Mouse (Mus musculus) c-Kit-positive CD71-positive TER-119-negative erythroid progenitor cells, embryonic 14.5 days (primary cell): ENCODE measurements at regions not wholly inside any gene's neighbourhood (a gene's known extent, or its start where the extent isn't known, plus 50 kb on each side); places are given as distances from the start of the nearest gene placed in this dataset.

ENCODE experiments used
- DNase-seq: peaks from one replicate; pipeline ENCODE4 v3.0.0-alpha.2; 2013; ENCODE audit warnings: low read depth

GRCm38 (mm10) chr3:52929827-52930605, 87.0 kb downstream of the Cog6 start:
- no peak for DNase-seq

DNA sequence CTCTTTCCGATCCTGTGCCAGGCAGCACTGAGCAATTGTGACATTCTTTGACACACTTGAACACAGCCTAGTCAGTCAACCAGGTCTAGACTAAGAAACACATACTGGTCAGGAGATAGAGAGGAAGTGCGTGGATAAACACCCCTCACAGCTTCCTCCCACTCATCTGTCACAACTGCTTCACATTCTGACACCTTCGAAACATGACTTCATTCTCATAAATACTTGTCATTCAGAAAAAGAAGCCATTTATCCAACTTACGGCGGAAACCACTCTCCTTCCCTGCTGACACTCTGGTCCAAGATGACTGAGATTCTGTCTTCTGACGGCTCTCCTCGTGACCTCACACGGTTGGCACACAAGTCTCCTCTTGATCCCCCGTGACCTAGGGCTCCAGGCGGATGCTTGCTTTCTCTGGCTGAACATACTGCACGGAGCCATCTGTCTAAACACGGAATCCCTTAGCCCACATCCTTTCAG, 89.6 kb downstream of the Cog6 start:
- no peak for DNase-seq

DNA sequence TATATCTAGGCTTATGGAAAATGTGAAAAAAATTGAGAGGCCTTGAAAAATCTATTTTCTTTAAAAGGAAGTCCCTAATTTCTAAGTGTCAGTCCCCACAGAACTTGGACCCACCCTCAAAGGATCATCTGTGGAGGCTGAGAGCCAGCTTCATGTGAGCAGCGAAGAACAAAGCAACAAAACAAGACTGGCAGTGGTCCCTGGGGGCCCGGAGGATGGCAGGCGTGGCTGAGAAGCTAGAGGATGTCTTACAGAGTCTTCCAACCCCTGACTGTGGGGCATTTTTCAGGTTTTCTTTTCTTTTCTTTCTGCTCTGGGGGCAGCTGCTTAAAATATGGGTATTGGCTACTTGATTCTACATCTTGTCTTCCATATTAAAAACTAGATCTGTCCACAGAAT, 90.5 kb downstream of the Cog6 start:
- no peak for DNase-seq

GRCm38 (mm10) chr3:52925223-52925622, 91.8 kb downstream of the Cog6 start:
- peak; percentile 16 for DNase-seq

DNA sequence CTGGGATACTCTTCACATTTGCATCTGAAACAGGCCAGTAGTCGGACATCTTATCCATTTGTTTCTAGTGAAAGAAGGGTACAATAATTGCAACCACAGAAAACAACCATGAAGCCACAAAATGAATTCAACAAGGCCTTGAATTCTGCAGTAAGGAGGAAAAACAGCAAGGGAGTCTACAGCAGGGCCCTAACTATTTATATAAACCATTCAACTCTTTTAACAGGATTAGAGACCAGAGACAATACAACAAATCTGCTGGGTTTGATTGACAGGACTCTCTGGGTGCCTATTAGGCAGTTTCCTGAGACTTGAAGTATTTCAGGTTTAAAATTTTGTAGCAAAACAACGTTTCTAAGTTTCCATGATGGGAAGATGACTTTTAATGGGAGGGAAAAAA, 92.4 kb downstream of the Cog6 start:
- no peak for DNase-seq

DNA sequence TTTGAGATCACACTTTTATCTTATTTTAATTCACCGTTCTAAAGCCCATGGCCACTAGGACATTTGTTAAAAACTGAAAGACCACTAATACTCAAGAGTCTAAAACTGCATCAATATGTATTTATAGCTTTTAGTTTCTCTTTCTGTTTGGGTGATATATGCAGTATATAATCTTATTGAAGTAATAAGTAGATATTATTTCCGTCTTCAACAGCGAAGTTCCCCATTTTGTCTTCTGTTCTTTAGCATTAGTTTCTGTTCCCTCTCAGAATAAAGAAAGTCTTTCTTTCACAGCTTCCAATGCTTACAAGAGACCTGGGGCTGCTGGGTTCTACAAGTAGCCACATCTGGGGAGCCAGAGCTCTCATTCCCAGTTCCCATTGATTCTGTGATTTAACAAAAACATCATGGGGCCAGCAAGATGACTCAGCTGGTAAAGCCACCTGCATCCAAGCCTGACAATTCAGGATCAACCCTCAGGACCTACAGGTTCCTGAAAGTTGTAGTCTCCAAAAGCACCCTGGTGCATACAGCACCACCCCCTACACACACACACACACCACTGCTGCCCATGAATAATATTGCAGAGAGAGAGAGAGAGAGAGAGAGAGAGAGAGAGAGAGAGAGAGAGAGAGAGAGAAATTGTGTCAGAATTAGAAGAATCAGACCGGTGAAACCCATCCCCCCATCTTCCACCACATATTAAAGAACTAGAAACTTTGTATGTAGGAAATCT, 93.0 kb downstream of the Cog6 start:
- DNase-seq = no peak

DNA sequence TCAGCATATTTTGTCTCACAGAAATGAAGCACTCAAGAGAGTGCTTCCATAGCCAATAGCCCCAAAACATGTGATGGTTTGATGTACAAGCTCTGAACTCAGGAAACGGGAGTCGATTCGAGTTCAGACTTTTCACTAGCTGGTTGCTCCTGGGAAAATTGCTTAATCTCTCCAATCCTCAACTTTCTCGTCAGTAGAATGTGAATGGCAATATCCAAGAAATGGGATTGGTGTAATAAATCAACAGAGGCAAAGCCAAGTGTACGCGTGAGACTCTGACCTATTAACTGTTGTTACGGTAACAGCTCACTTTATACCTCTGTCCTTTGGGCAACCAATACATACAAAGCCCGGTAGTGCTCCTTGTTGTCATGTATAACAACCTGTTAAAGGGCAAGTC, 94.6 kb downstream of the Cog6 start:
- no peak for DNase-seq

- no peak for DNase-seq
These were observed 110.0 kb downstream of the Cog6 start for GRCm38 (mm10) chr3:52906823-52907564.

- no peak for DNase-seq
These were observed 113.0 kb downstream of the Cog6 start for GRCm38 (mm10) chr3:52904028-52904427.

DNA sequence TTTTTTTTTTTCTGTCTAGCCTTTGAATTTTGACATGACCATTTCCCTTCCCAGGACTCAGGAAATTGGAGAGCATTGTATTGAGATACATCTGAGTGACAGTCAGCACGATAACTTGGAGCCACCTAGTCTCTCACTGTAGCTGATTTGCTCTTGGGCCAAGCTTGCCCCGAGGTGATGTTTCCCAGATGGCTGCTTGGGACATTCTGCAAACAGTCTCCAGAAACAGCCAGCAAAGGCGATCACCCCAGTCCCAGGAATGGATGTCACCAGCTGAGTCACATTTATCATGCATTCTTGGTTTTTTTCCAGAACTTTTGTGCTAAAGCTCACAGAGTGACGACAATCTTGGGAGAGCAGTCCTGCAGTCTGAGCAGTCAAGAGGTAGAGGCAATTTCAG, 119.4 kb downstream of the Cog6 start:
- DNase-seq = no peak

DNA sequence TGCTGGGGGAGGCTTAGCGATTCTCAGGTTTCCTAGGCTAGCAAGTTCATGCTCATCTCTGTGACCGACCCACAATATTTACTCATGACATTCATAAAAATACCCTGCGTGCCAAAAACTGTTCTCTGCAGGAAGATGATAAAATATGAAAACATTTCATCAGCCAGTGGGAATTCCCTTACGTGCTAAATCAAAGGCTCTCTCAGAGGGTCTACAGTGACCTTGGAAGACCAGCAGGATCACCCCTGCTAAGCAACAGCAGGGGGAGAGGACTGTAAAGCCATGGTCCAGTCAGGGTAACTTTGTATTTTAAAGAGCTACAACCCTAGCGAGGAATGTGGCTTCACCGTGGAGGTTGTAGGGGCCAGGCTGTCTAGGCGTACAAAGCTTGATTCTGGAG, 120.6 kb downstream of the Cog6 start:
- DNase-seq = no peak

DNA sequence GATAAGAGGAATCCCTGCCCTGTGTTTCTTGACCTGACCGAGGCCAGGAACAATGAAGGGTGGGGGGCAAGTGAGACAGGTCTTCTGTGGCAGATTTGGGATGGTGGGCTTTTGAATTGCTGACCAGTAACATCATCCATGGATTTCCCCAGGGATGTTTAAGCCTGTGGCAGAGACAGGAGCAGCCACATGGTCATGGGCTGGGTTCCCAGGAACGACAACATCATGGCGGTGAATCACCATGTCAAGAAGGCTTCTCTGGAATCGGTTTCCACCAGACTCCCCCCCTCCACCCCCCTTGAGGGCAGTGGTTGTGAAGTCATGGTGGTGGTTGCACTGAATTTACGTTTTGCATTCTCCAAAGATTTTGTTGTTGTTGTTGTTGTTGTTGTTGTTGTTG, 121.3 kb downstream of the Cog6 start:
- DNase-seq = no peak

DNA sequence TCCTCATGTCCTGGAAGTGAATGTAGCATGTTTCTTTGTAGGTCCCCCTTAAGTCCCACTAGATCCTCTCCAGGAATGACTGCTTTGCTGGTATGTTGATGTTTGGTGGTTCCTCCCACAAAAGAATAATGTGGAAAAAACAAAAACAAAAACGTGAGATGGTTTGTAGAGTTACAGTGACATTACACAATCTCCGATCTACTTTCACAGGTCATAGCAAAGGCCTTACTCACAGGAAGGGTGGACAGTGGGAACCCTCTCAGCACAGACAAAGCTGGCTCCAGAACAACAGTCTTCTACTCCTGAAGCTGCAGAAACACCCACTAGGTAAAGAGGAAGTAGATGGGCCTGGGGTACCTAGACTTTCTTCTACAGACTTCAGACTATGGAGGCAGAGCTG, 122.2 kb downstream of the Cog6 start:
- DNase-seq = no peak

GRCm38 (mm10) chr3:52889156-52889715, 127.8 kb downstream of the Cog6 start:
- DNase-seq = no peak

- DNase-seq = no peak
These were observed 135.1 kb downstream of the Cog6 start for GRCm38 (mm10) chr3:52881981-52882380.

- DNase-seq = no peak
These were observed 135.9 kb downstream of the Cog6 start for GRCm38 (mm10) chr3:52881139-52881538.

DNA sequence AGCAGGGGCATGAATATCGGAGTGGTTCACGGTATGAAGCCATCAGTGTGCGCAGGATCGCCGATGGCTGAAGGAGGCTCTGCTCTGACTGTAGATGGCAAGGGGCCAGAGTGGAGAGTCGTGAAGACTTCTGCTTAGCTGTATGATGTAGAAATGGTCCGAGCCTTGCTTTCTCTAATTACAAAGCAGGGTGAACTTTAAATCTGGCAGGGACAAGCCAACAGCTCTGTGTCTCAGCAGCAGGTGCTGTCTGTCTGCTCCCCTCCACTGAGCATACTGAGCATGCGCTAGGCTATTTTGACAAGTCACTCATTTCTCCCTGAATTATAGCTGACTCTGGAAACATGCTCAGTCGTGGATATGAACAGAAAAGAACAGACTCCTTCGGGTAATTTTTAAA, 137.3 kb downstream of the Cog6 start:
- DNase-seq = no peak

DNA sequence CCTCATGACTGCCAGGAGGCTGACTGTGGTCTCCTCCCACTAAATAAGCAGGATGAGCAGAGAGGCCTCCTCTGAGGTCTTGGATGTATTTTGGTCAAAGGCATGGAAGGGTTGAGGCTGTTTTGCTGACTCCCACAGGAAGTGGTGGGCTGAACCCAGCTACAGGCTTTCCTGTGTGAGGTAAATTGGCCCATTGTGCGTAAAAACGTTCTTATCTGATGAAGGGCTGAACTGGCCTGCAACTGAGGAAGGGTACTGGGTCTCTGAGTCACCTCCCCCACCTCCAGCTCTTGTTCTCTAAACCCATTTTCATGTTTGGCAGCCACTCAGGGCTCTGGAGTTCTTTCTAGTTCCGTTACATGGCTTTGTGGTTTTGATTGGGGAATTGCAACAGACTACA, 138.7 kb downstream of the Cog6 start:
- no peak for DNase-seq

GRCm38 (mm10) chr3:52872260-52872659, 144.8 kb downstream of the Cog6 start:
- no peak for DNase-seq

DNA sequence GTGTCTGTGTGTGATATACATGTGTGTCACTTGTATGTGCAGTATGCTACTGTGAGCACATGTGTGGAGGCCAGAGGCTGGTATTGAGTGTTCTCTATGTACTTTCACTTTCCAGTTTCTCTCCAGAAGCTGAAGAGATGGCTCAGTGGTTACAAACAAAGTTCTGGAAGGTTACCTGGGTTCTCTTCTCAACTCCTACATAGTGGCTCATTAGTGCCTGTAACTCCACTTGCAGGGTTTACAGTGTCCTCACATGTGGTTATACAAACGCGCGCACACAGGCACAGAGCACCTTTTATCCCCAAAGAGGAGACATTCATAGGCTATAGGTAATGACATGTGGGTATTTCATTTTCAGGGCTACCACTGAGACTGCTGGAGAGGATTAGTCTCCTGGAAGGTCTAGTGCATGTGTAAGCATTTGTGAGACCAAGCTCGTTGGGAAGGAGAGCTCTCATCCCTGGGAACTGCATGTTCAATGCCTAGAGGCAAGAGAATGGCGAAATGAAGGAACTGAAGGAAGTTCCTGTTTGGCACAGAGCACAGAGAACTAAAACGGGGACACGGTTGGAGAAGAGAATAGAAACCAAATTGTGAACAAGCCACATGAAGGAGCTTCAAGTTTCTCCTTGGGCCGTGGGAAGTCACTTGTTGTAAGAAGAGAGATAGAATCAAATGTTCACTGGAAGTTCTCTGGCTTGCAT, 153.7 kb downstream of the Cog6 start:
- DNase-seq = no peak

DNA sequence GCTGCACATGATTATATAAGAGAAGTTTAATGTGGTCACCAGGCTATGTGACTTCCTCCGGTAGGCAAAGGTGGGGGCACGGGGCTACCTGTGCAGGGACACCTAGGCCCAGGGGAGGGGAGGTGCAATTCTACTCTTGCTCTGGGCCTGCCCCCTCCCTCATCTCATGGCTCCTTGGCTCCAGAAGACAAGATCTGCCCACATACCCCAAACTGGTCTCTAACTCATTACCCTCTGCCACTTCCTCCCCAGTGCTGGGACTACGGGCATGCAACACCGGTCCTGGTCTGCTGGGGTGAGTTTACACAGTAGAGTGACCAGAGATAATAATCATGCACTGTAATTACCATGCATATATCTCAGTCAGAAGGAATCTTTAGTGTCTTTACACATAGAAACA, 155.0 kb downstream of the Cog6 start:
- no peak for DNase-seq

DNA sequence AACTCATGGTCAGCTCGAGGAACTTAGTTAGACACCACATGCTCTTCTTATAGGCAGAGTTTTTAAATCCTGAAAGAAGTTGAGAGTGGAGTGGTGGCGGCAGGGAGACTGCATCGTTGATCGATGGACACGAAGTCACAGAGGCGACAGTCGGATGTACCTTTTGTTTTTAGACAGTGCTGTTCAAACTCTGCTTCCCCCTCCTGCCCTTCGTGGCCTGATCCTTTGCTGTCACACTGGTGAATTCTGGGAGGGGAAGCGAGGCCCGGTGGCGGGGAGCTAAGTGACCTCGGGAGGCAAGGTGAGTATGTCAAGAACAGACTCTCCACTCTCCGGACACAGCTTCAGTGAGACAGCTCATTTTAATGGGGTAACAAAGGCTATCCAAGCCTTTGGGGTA, 155.5 kb downstream of the Cog6 start:
- no peak for DNase-seq
